Comparison of ENCODE assay signal across 8 mouse cellular contexts in genomic region chr19:57272824-57273613, GRCm38 (mm10). TPM values are rescaled to one million over a fixed set of nuclear protein-coding genes. Genes with fewer than 3 reads are reported as not detected.
DNase-seq lines count a peak whose midpoint lies in the region; ATAC-seq lines count a peak whose summit lies in the region.

No protein-coding gene starts in this region.

- no peaks in the 10 kb centered on the region for H3K9me3 ChIP-seq in kidney, embryonic 15.5 days (replicated peaks)
- H3K9me3 ChIP-seq in liver, embryonic 12.5 days (replicated peaks): no peaks in the 10 kb centered on the region

- no peak overlapping the region for H3K4me3 ChIP-seq in kidney, embryonic 15.5 days (replicated peaks)
- H3K4me3 ChIP-seq in liver, embryonic 12.5 days: no peak overlapping the region

- H3K4me1 ChIP-seq in kidney, embryonic 15.5 days: peaks cover 43% of the 10 kb centered on the region
- H3K4me1 ChIP-seq in liver, embryonic 12.5 days: peaks cover 19% of the 10 kb centered on the region

- no peak overlapping the region for H3K9ac ChIP-seq in kidney, embryonic 15.5 days
- no peak overlapping the region for H3K9ac ChIP-seq in liver, embryonic 12.5 days

- DNase-seq in urinary bladder, adult 18-20 months (ENCODE audit: low spot score in 2 of 2): peak; percentile 63 to 70
- DNase-seq in urinary bladder, adult 2 months (ENCODE audit: low spot score): no peak
- DNase-seq in cerebellum, adult 9-10 months: peak; percentile 80
- peak; percentile 64 for DNase-seq in yolk sac, embryonic 10.5 days (ENCODE audit: low spot score)

- peak overlapping the region; percentile 33 for H3K27ac ChIP-seq in kidney, embryonic 15.5 days
- no peak overlapping the region for H3K27ac ChIP-seq in liver, embryonic 12.5 days

- peak overlapping the region; percentile 24; the same call in 1 of the 2 replicates for H3K4me2 ChIP-seq in kidney, embryonic 15.5 days
- peak overlapping the region; percentile 24 for H3K4me2 ChIP-seq in liver, embryonic 12.5 days

- H3K27me3 ChIP-seq in kidney, embryonic 15.5 days: no peaks in the 10 kb centered on the region
- H3K27me3 ChIP-seq in liver, embryonic 12.5 days (replicated peaks): 0 out of 2 replicates have a peak, but pooled peaks cover 8% of the 10 kb centered on the region

- H3K36me3 ChIP-seq in kidney, embryonic 15.5 days: no peaks in the 10 kb centered on the region
- no peaks in the 10 kb centered on the region for H3K36me3 ChIP-seq in liver, embryonic 12.5 days

- 46% methylated on average over 13 of the region's 13 CpGs for WGBS in kidney, embryonic 15.5 days
- 34% methylated on average over 13 of the region's 13 CpGs for WGBS in liver, embryonic 12.5 days (ENCODE audit: insufficient replicate concordance)

- peak; percentile 82 for ATAC-seq in granulocyte monocyte progenitor cell, adult 5-6 weeks (replicated peaks; ENCODE audit: poor library complexity, severe bottlenecking)
- ATAC-seq in kidney, embryonic 15.5 days (replicated peaks; ENCODE audit: low FRiP score): 0 out of 2 replicates have a peak, but pooled peaks have one; percentile 46
- ATAC-seq in liver, embryonic 12.5 days: peak; percentile 62; the same call in 1 of the 2 replicates
- peak; percentile 43 for ATAC-seq in neutrophil, adult 5-6 weeks (ENCODE audit: extremely low read depth, insufficient number of reproducible peaks, low FRiP score, poor library complexity, severe bottlenecking)

RNA-seq across cellular contexts. Expression of gene Ablim1, which starts 41.7 kb away (rescaled TPM):
- polyA plus RNA-seq in urinary bladder, adult 2 months (2012; rRNA removed): 24.3 and 40.2 TPM in 2 replicates
- total RNA-seq in granulocyte monocyte progenitor cell, adult 5-6 weeks (2014; fragmentation: Nextera tagmentation): 8.6 and 9.4 TPM in 2 replicates
- 8.0 and 8.9 TPM in 2 replicates for total RNA-seq in granulocyte monocyte progenitor cell, adult 5-6 weeks (2017)
- polyA plus RNA-seq in kidney, embryonic 15.5 days (2015; fragmentation: Nextera tagmentation; extraction: Ambion mirVana): 35.2 and 35.8 TPM in 2 replicates
- polyA plus RNA-seq in liver, embryonic 12.5 days (2016; fragmentation: Nextera tagmentation; extraction: Ambion mirVana): 6.1 and 7.8 TPM in 2 replicates
- total RNA-seq in neutrophil, adult 5-6 weeks (2017): 255 TPM in 2 replicates
